Mouse (Mus musculus) embryonic facial prominence, embryonic 13.5 days (tissue): ENCODE results near the gene Pth1r. TPM values are rescaled to one million over a fixed set of nuclear protein-coding genes. Genes with fewer than 3 reads are reported as not detected.
A peak's percentile ranks its signal among the peaks of the same experiment; 100 is the strongest.

Experiments used
- ATAC-seq: fragments of 200-750 bp; cut with Nextera tagmentation; 2 replicates; pipeline ENCODE4 v1.8.0; 2017; ENCODE audit warnings: low read depth; ENCODE audit not compliant: insufficient number of reproducible peaks, insufficient read depth, low FRiP score, low TSS enrichment
- H3K27ac ChIP-seq: fragments of 300-500 bp; sonication (generic); 2 replicates; pipeline ENCODE4 v1.5.1; 2015; ENCODE audit warnings: moderate library complexity, mild to moderate bottlenecking, inconsistent platforms
- H3K27me3 ChIP-seq: fragments of 300-500 bp; sonication (generic); 2 replicates; pipeline ENCODE4 v1.6.1; 2015; ENCODE audit warnings: mild to moderate bottlenecking, inconsistent platforms
- H3K36me3 ChIP-seq: fragments of 300-500 bp; sonication (generic); 2 replicates; pipeline ENCODE4 v1.6.1; 2015; ENCODE audit warnings: mild to moderate bottlenecking, inconsistent platforms
- H3K4me1 ChIP-seq: fragments of 300-500 bp; sonication (generic); 2 replicates; pipeline ENCODE4 v1.6.1; 2015; ENCODE audit warnings: inconsistent platforms
- H3K4me2 ChIP-seq: fragments of 300-500 bp; sonication (generic); 2 replicates; pipeline ENCODE4 v1.6.1; 2015; ENCODE audit warnings: moderate library complexity, mild to moderate bottlenecking, inconsistent platforms
- H3K4me3 ChIP-seq: fragments of 300-500 bp; sonication (generic); 2 replicates; pipeline ENCODE4 v1.5.1; 2015; ENCODE audit warnings: mild to moderate bottlenecking, inconsistent platforms
- H3K9ac ChIP-seq: fragments of 300-500 bp; sonication (generic); 2 replicates; pipeline ENCODE4 v1.6.1; 2015; ENCODE audit warnings: mild to moderate bottlenecking, inconsistent platforms
- H3K9me3 ChIP-seq: fragments of 300-500 bp; sonication (generic); 2 replicates; pipeline ENCODE4 v1.6.1; 2016; ENCODE audit warnings: inconsistent platforms
- WGBS: fragments of 180-500 bp; shearing (Covaris S2); methylation state at CpG from one replicate; pipeline ENCODE4 v1.1.7; 2015; ENCODE audit warnings: mixed read lengths; 5-methylcytosine and 5-hydroxymethylcytosine counted together
- polyA plus RNA-seq: library from polyadenylated mRNA; unstranded; fragments of >200 nt; fragmentation: Nextera tagmentation; extraction: Ambion mirVana; gene quantifications from 2 replicates; pipeline ENCODE4 v1.2.1, GENCODE M21; 2015

Gene Pth1r
- polyA plus RNA-seq, 1 experiment from 2014 or later: 165 TPM

GRCm38 (mm10) chr9:110772336-110772735 lies 25.4 kb upstream of the Pth1r start:
- H3K4me3 ChIP-seq: no peak overlapping the region
- no peak overlapping the region for H3K4me2 ChIP-seq
- no peak overlapping the region for H3K27ac ChIP-seq
- ATAC-seq: no peak
- no peaks in the 10 kb centered on the region for H3K9me3 ChIP-seq
- 92% methylated on average over 10 of the region's 10 CpGs for WGBS
- H3K27me3 ChIP-seq: no peaks in the 10 kb centered on the region
- peaks cover 16% of the 10 kb centered on the region for H3K4me1 ChIP-seq
- no peaks in the 10 kb centered on the region for H3K36me3 ChIP-seq
- no peak overlapping the region for H3K9ac ChIP-seq

GRCm38 (mm10) chr9:110763405-110763804 lies 16.5 kb upstream of the Pth1r start:
- H3K4me2 ChIP-seq: no peak overlapping the region
- peaks cover 52% of the 10 kb centered on the region for H3K4me1 ChIP-seq
- 76% methylated on average over 2 of the region's 2 CpGs for WGBS
- no peak overlapping the region for H3K27ac ChIP-seq
- ATAC-seq: no peak
- no peak overlapping the region for H3K4me3 ChIP-seq
- H3K27me3 ChIP-seq: 0 out of 2 replicates have a peak, but pooled peaks cover 4% of the 10 kb centered on the region
- no peaks in the 10 kb centered on the region for H3K36me3 ChIP-seq
- no peaks in the 10 kb centered on the region for H3K9me3 ChIP-seq
- no peak overlapping the region for H3K9ac ChIP-seq

GRCm38 (mm10) chr9:110762763-110763162 lies 15.8 kb upstream of the Pth1r start:
- no peak overlapping the region for H3K4me2 ChIP-seq
- H3K27ac ChIP-seq: peak overlapping the region; percentile 61
- H3K36me3 ChIP-seq: no peaks in the 10 kb centered on the region
- 78% methylated on average over 10 of the region's 10 CpGs for WGBS
- no peaks in the 10 kb centered on the region for H3K9me3 ChIP-seq
- no peak for ATAC-seq
- H3K4me3 ChIP-seq: no peak overlapping the region
- H3K4me1 ChIP-seq: peaks cover 58% of the 10 kb centered on the region
- H3K27me3 ChIP-seq: 0 out of 2 replicates have a peak, but pooled peaks cover 4% of the 10 kb centered on the region
- no peak overlapping the region for H3K9ac ChIP-seq

GRCm38 (mm10) chr9:110760886-110761285 lies 13.9 kb upstream of the Pth1r start:
- H3K27me3 ChIP-seq: 0 out of 2 replicates have a peak, but pooled peaks cover 4% of the 10 kb centered on the region
- H3K9ac ChIP-seq: no peak overlapping the region
- no peak overlapping the region for H3K4me3 ChIP-seq
- H3K4me2 ChIP-seq: no peak overlapping the region
- H3K4me1 ChIP-seq: peaks cover 61% of the 10 kb centered on the region
- ATAC-seq: no peak
- 65% methylated on average over 8 of the region's 8 CpGs for WGBS
- peak overlapping the region; percentile 61 for H3K27ac ChIP-seq
- H3K9me3 ChIP-seq: no peaks in the 10 kb centered on the region
- no peaks in the 10 kb centered on the region for H3K36me3 ChIP-seq

GRCm38 (mm10) chr9:110759265-110759664 lies 12.3 kb upstream of the Pth1r start:
- Histone ChIP-seq H3K9ac (no peak overlapping the region), H3K27me3 (0 out of 2 replicates have a peak, but pooled peaks cover 4% of the 10 kb centered on the region), H3K4me2 (no peak overlapping the region), H3K4me3 (no peak overlapping the region), H3K9me3 (no peaks in the 10 kb centered on the region), H3K4me1 (peaks cover 56% of the 10 kb centered on the region), H3K27ac (no peak overlapping the region), H3K36me3 (no peaks in the 10 kb centered on the region)
- no peak for ATAC-seq
- WGBS: 60% methylated on average over 2 of the region's 2 CpGs

- Histone ChIP-seq H3K9me3 (no peaks in the 10 kb centered on the region), H3K9ac (no peak overlapping the region), H3K4me3 (no peak overlapping the region), H3K27me3 (0 out of 2 replicates have a peak, but pooled peaks cover 3% of the 10 kb centered on the region), H3K4me2 (no peak overlapping the region), H3K4me1 (peaks cover 59% of the 10 kb centered on the region), H3K27ac (no peak overlapping the region), H3K36me3 (no peaks in the 10 kb centered on the region)
- no peak for ATAC-seq
- WGBS: 71% methylated on average over 8 of the region's 8 CpGs
Observed at GRCm38 (mm10) chr9:110758605-110759004, 11.7 kb upstream of the Pth1r start.

GRCm38 (mm10) chr9:110757816-110758215 lies 10.9 kb upstream of the Pth1r start:
- no peak for ATAC-seq
- WGBS: 68% methylated on average over 5 of the region's 5 CpGs
- H3K9me3 ChIP-seq: no peaks in the 10 kb centered on the region
- H3K4me3 ChIP-seq: no peak overlapping the region
- no peak overlapping the region for H3K9ac ChIP-seq
- peaks cover 53% of the 10 kb centered on the region for H3K4me1 ChIP-seq
- no peak overlapping the region for H3K27ac ChIP-seq
- H3K27me3 ChIP-seq: no peaks in the 10 kb centered on the region
- no peak overlapping the region for H3K4me2 ChIP-seq
- no peaks in the 10 kb centered on the region for H3K36me3 ChIP-seq

- 77% methylated on average over 4 of the region's 4 CpGs for WGBS
- no peaks in the 10 kb centered on the region for H3K36me3 ChIP-seq
Observed at GRCm38 (mm10) chr9:110753773-110754172, 6.8 kb upstream of the Pth1r start.

GRCm38 (mm10) chr9:110752917-110753435 lies 6.0 kb upstream of the Pth1r start:
- 90% methylated on average over 4 of the region's 4 CpGs for WGBS
- Histone ChIP-seq H3K4me2 (no peak overlapping the region), H3K4me3 (no peak overlapping the region), H3K27ac (no peak overlapping the region), H3K36me3 (no peaks in the 10 kb centered on the region), H3K9me3 (no peaks in the 10 kb centered on the region), H3K4me1 (peaks cover 49% of the 10 kb centered on the region), H3K27me3 (no peaks in the 10 kb centered on the region), H3K9ac (no peak overlapping the region)
- no peak for ATAC-seq

More at GRCm38 (mm10) chr9:110753773-110754172, 6.8 kb upstream of the Pth1r start:
- no peaks in the 10 kb centered on the region for H3K9me3 ChIP-seq
- peaks cover 52% of the 10 kb centered on the region for H3K4me1 ChIP-seq
- H3K4me3 ChIP-seq: no peak overlapping the region
- H3K27ac ChIP-seq: no peak overlapping the region
- H3K9ac ChIP-seq: no peak overlapping the region
- no peak for ATAC-seq
- no peaks in the 10 kb centered on the region for H3K27me3 ChIP-seq
- H3K4me2 ChIP-seq: no peak overlapping the region

- Histone ChIP-seq H3K4me1 (peaks cover 53% of the 10 kb centered on the region), H3K9me3 (no peaks in the 10 kb centered on the region), H3K36me3 (no peaks in the 10 kb centered on the region), H3K4me3 (no peak overlapping the region), H3K27ac (peak overlapping the region; percentile 69), H3K9ac (no peak overlapping the region; the same call in 1 of the 2 replicates), H3K4me2 (peak overlapping the region; percentile 38), H3K27me3 (no peaks in the 10 kb centered on the region)
- WGBS: 86% methylated on average over 5 of the region's 5 CpGs
- no peak for ATAC-seq
Observed at GRCm38 (mm10) chr9:110751412-110751811, 4.5 kb upstream of the Pth1r start.

- ATAC-seq: peak; percentile 73
- H3K9me3 ChIP-seq: no peaks in the 10 kb centered on the region
- H3K4me2 ChIP-seq: peak overlapping the region; percentile 38
- H3K27ac ChIP-seq: peak overlapping the region; percentile 69
- H3K36me3 ChIP-seq: no peaks in the 10 kb centered on the region
- no peak overlapping the region for H3K4me3 ChIP-seq
- peak overlapping the region; percentile 32; the same call in 1 of the 2 replicates for H3K9ac ChIP-seq
- H3K27me3 ChIP-seq: peaks cover 8% of the 10 kb centered on the region; the same call in 1 of the 2 replicates
- H3K4me1 ChIP-seq: peaks cover 56% of the 10 kb centered on the region
- 21% methylated on average over 14 of the region's 14 CpGs for WGBS
Observed at GRCm38 (mm10) chr9:110750404-110751187, 3.7 kb upstream of the Pth1r start.

GRCm38 (mm10) chr9:110748451-110748850 lies 1.5 kb upstream of the Pth1r start:
- Histone ChIP-seq H3K4me2 (no peak overlapping the region), H3K27ac (0 out of 2 replicates have a peak overlapping the region, but pooled peaks have one; percentile 22), H3K27me3 (peaks cover 23% of the 10 kb centered on the region), H3K9me3 (no peaks in the 10 kb centered on the region), H3K9ac (no peak overlapping the region), H3K36me3 (no peaks in the 10 kb centered on the region), H3K4me1 (peaks cover 57% of the 10 kb centered on the region), H3K4me3 (no peak overlapping the region)
- WGBS: 75% methylated on average over 2 of the region's 2 CpGs
- no peak for ATAC-seq
